Mouse (Mus musculus) layer of hippocampus, adult 9-11 months (tissue): ENCODE data around the gene Coil.
A peak's percentile ranks its signal among the peaks of the same experiment; 100 is the strongest.
"Not testable (repeated sequence)": the region's sequence is repeated elsewhere in the genome, so short reads cannot be mapped to it uniquely, and the experiment has no call there.

Experiments
- DNase-seq: peaks from one replicate; pipeline ENCODE4 v3.0.0; 2022

Gene Coil

DNA sequence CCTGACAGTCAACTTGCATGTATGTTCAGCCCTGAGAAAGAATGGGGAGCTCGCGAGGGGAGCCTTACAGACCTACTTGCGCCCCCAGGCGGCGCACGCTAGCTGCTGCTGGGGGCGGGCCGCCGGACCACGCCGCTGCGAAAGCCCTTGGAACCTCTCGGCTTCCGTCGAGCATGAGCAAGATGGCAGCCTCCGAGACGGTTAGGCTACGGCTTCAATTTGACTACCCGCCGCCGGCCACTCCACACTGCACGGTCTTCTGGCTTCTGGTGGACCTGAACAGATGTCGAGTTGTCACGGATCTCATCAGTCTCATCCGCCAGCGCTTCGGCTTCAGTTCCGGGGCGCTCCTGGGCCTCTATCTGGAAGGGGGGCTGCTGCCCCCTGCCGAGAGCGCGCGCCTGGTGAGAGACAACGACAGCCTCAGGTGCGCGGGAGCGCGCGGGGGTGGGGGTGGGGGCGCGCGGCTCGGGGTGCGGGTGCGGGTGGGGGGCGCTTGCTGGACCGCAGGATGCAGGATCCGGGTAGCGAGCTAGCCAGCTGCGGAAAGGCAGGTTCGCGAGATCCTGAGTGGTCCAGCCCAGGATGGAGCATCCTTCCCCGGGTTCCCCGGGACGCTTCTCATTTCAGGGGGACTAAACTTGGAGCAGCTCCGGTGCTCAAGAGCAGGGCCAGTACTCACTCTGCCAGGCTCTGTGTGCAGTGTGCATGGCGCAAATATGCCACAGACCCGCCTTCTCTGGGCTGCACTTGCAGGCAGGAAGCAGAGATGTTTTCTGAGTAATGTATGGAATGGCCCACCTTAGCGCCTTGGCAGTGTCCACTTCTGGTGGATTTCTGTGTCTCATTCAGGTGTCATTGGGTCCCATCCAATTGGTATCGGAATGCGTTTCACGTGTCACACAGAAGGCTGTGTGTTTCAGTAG is 4.0 kb downstream of the Coil start:
- peak; percentile 94 for DNase-seq

DNA sequence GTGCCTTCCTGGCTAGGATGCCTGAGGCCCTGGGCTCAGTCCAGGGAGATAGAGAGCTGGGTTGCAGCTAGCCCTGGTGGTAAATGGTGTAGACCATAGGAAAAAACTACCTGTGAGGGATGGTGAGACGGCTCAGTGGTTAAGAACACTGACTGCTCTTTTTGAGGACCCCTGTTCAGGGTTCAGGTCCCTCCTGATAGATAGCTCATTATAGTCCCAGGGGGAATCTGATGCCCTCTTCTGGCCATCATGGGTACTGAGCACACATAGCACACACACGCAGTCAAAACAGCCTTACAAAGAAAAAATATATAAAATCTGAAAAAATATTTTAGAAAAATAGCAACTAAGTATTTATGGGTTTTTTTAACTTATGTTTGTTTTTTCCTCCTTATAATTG is 6.3 kb downstream of the Coil start:
- no peak for DNase-seq

DNA sequence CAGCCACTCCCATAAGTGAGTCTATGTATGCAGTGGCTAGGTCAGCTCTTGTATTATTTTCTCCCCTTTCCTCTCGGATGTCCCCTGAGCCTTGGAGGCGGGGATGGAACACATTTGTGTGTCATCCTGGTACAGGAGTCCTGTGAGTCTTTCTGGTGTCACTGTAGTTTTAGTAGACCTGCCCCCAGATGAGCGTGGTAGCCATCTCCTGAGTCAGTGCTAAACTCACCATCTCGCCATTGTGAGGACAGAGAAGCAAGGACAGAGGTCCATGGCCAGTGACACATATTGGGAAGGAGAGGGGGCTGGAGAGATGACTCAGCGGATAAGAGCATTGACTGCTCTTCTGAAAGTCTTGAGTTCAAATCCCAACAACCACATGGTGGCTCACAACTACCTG is 7.1 kb downstream of the Coil start:
- DNase-seq, result no peak

DNA sequence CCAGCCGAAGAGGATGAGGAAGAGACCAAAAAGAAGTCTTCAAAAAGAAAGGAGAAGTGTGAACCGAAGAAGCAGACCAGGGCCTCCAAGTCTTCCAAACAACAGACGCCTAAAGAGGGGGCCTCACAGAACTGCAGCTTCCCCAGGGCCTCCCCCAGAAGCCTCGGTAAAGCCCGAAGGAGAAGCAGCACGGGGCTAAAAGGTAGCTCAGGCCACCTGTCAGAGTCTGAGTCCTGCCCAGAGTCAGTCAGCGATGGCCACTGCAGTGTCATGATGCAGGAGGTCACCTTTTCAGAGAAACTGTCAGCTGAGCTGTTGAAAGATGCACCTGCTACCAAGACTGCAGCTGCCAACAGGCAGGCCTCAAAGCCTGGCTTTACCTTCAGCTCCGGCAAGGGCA is 11.3 kb downstream of the Coil start:
- no peak for DNase-seq

DNA sequence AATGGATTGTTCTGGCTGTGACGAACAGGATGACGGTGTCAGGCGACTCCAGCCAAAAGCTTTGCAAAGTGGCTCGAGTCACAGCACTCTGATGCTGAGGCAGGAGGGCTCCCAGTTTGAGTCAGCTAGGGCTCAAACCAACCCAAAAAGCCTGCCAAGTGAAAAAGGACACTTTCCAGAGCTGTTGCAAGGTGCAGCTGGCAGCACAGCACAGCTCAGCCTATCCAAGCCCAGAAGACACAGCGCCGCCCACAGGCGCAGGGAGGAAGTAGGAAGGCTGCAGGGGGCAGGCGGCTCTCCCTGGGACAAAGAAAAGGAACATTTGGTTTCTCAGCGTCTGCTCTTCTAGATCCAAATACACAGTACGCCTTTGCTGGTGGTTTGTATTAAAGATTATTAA is 16.6 kb downstream of the Coil start:
- no peak for DNase-seq

DNA sequence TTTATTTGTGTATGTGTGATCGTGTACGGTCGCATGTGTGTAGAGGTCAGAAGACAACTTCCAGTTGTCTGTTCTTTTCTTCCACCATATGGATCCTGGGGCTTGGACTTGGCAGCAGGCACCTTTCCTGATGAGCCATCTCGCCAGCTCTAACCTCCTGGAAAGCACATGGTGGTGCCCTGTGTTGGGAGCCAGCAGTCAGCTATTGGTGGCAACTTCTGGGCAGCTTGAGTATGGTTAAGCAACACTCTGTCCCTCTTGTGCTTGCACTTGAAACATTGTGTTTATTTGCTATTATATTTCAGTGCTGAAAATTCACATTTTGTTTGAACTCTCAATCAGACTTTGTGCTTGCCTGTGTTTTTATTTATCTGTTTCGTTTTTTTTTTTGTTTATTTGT is 18.9 kb downstream of the Coil start:
- DNase-seq, result no peak

- no peak for DNase-seq
These were observed 19.5 kb downstream of the Coil start for GRCm38 (mm10) chr11:88989530-88989929.

GRCm38 (mm10) chr11:88993186-88993585 is 23.1 kb downstream of the Coil start:
- no peak for DNase-seq

DNA sequence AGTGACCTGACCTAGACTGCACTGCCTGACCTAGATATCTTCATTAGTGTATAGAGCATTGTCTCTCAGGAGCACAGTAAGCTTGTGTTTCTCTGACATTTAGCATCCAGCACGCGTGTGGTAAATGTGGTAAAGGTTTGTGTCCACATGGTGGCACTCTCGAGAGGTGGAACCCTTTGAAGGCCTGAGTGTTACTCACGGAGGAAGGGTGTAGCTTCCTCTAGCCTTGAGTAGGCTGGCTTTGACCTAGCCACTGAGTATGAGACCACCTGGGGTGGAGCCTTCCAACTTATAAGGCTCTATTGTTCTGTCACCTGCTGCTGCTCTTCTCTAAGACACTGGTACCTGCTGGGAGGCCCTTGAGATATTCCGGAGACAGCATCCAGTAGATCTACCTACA is 23.6 kb downstream of the Coil start:
- DNase-seq, result peak; percentile 23

DNA sequence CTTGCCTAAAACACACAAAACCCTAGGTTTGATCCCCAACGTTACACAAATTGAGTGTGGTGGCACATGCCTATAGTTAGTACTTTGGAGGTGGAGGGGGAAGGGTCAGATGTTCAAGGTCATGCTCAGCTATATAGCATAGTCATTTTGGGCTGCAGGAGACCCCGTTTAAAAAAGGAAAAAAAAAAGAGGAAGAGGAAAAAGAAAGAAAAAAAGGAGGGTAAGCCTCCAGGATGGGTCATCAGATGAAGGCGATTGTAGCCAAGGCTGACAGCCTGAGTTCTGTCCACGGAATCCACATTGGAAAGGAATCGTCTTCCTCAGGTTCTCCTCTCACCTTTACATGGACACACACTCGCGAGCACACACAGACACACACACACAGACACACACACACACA is 24.4 kb downstream of the Coil start:
- no peak for DNase-seq

GRCm38 (mm10) chr11:88995616-88996015 is 25.6 kb downstream of the Coil start:
- DNase-seq, result no peak

DNA sequence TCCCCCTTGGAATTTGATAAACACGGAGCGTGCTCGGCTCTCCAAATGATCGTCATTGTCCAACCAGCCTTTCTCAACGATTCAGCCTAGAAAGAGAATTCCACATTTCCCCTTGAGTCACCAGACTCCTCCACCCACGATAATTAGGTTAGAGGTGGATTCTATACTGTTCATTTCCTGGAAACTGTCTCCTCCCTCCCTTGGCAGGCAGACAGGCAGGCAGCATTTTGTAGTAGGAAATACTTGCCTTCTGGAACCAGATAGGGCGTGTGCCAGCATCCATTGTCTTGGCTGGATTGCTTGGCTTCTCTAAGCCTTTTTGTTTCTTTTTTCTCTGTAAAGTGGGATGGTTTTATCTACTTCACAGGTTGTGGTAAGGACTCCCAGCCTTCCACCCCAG is 26.4 kb downstream of the Coil start:
- no peak for DNase-seq

GRCm38 (mm10) chr11:88997343-88997742 is 27.3 kb downstream of the Coil start:
- not testable (repeated sequence) for DNase-seq

DNA sequence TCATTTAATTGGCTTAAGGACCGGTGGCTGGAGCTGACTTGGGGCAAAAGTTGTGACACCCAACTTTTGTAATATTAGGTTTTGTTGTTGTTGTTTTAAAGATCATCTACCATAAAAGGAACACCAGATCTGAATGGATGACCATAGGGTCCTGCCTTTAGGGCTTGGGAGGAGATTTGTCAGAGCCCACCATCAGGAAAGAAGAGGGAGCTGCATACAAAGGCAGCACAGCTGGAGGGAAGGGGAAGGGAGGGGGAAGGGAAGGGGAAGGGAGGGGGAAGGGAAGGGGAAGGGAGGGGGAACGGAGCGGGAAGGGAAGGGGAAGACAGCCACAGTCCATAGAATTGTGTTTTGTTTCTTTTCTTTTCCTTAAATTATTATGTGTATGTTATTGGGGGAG is 28.4 kb downstream of the Coil start:
- DNase-seq, result no peak

DNA sequence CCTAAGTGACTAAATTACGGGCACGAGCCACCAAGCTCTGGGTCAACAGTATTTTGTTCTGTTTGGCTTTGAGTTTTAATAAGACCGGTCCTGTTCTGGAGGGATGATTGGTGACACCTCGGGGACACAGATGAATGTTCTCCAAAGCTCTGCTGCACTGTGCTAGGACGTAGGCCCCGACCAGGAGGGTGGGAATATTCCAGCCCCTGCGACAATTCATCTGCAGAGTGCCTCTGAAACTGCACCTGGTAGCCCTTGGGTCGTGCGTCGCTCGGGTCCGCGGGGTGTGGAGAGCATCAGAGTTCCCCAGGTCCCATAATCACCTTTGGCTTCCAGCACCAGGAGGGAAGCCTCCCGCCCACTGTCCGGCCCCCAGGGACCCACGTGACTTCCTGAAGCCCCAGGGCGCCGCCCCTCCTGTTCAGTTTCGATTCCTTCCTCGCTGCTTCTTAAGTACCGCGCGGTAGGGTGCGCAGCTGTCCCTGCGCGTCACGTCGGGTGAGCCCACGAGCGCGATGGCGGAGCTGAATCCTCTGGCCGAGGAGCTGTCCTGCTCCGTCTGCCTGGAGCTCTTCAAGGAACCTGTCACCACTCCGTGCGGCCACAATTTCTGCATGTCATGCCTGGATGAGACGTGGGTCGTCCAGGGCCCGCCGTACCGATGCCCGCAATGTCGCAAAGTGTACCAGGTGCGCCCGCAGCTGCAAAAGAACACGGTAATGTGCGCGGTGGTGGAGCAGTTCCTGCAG is 29.1 kb downstream of the Coil start, which contains the start of gene Trim25:
TSS of gene Trim25 (plus strand) at position 403 of the 749 bp plus-strand sequence.
- DNase-seq, result peak; percentile 74

- no peak for DNase-seq
These were observed 29.9 kb downstream of the Coil start for GRCm38 (mm10) chr11:88999723-89000526.

DNA sequence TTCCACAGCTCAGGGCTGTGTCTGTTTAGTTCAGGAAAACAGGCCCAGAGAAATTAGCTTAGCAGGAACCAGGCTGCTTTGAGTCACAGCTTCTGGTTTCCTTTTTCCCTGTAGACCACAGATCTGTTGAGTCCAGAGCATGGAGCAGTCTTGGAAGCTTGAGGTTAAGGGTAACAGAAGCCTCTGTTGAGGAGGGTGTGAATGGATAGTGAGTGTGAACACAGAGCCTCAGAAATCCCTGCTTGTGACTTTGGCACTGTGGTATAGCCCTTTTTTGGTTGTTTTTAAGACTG is 30.4 kb downstream of the Coil start:
- no peak for DNase-seq

DNA sequence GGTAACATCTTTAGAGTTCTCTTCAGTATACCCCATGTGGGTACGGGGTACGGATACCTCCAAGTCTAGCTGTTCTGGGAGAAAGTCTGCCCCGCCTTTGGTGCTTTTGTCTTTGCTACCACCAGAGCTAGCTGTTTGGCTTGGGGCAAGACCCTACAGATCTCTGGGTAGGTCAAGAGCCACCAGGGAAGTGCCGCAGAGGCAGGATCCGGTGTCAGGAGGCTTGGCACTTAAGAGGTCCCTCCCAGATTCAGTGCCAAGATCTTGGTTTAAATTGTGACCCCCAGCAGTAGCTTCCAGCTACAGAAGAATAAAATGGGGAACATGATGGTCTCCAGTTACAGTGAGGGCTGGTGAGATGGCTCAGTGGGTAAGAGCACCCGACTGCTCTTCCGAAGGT is 31.5 kb downstream of the Coil start:
- no peak for DNase-seq

GRCm38 (mm10) chr11:89002068-89002467 is 32.0 kb downstream of the Coil start:
- no peak for DNase-seq

DNA sequence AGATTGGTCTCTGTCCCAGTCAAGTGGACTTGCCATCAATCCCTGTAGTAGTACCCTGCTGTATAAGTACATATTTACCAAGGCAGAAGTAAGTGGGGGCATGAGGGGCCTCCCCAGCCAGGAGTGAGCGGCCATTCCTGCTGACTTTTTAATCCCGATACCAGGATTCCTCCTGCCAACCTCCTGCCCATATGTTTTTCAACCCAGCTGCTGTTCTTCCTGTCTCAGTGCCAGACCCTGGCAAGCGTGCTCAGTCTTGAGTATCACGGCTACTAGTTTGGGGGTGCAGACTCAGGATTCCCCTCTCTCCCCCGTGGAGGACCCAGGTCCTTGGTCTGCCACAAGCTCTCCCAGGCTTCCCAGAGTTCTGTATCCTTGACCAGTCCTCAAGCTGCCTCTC is 32.6 kb downstream of the Coil start:
- no peak for DNase-seq

- DNase-seq, result no peak
These were observed 33.0 kb downstream of the Coil start for GRCm38 (mm10) chr11:89003078-89003477.

GRCm38 (mm10) chr11:89003726-89004125 is 33.7 kb downstream of the Coil start:
- DNase-seq, result no peak

DNA sequence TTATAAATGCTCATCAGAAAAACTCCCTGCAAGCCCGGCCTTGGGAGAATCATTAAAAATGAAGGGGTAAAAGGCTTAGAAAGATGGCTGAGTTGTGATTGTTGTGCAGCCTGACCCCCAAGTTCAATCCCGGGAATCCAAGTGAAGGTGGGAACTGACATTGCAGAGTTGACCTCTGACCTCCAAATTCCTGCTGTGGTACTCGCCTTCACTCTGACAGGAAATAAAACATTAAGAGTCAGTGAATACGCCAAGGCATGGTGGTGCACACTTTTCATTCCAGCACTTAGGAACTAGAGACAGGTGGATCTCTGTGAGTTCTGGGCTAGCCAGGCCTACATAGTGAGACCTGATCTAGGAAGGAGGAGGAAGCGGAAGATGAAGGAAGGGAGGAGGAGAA is 35.4 kb downstream of the Coil start:
- DNase-seq, result no peak

GRCm38 (mm10) chr11:89006404-89006803 is 36.4 kb downstream of the Coil start:
- DNase-seq, result no peak
